Mouse (Mus musculus): ENCODE measurements at regions not wholly inside any gene's neighbourhood (a gene's known extent, or its start where the extent isn't known, plus 50 kb on each side); places are given as distances from the start of the nearest gene placed in this dataset.

DNA sequence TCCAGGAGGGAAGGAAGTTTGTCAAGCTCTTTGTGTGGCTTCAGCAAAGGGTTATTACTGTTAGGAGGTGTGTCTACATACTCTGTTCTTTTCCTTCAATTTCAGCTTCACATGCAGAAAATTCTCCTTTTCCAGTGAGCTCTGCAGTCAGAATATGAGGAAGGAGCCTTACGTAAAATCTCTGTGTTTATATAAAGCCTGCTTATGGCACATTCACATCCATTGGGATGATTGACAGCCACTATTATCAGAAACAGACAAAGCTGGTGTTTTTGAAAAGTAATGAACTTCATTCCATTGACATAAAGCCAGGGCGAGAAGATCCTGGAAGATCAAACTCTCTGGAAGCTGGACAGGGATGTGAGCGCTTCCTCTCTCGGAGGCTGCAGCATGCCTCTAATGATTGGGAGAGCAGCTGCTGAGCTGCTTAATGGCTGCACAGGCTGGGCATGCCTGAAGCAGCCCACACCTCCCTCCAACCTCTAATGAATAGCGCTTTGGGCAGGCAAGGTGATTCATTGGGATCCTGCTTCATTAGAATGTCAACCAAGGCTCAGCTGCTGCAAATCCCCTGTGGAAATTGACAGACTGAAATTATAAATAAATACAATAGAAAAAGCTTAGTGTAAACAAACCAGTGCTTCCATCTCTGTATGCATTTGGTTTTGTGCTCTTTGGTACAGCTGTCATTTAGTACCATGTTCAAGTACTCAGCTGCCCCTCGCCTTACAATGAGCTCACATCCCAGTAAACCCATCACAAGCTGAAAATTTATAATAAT is 456.9 kb downstream of the Tm4sf1 start:
- no peak overlapping the region for H3K27ac ChIP-seq (ENCODE audit: insufficient read depth, low read length)
- no peak overlapping the region for H3K4me3 ChIP-seq (ENCODE audit: insufficient read depth, low read length)
- no peaks in the 10 kb centered on the region for H3K4me1 ChIP-seq (ENCODE audit: control insufficient read depth, insufficient read depth, low read length)
- no peak for TF ChIP-seq POLR2A (IDR thresholded peaks at IDR 0.05; ENCODE audit: extremely low read depth, insufficient read depth, low read length)
- no peak for TF ChIP-seq CTCF (IDR thresholded peaks at IDR 0.05; ENCODE audit: extremely low read depth, insufficient read depth, low read length)

DNA sequence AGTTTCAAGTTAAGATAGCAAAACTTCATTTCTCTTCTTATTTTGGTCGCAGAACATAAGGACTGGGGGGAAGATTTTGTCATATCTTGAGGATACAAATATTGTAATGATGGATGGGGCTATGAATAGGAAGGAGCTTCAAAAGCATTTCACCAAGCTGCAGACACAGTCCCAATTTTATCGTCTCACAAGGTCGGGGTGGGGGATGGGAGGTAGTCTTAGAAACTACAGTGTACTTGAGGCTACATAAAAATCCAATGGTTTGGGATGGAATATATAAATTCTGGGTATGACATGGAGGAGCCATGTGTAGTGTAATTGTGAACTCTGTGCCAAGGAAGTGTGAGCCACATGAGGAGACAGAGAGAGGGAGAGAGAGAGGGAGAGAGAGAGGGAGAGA is 464.6 kb downstream of the Tm4sf1 start:
- Histone ChIP-seq H3K4me3 (ENCODE audit: insufficient read depth, low read length) (no peak overlapping the region), H3K4me1 (ENCODE audit: control insufficient read depth, insufficient read depth, low read length) (peaks cover 1% of the 10 kb centered on the region; the same call in 1 of the 2 replicates), H3K27ac (ENCODE audit: insufficient read depth, low read length) (no peak overlapping the region)
- TF ChIP-seq POLR2A (IDR thresholded peaks at IDR 0.05; ENCODE audit: extremely low read depth, insufficient read depth, low read length) (no peak), CTCF (IDR thresholded peaks at IDR 0.05; ENCODE audit: extremely low read depth, insufficient read depth, low read length) (no peak)

- Histone ChIP-seq H3K4me1 (ENCODE audit: control insufficient read depth, insufficient read depth, low read length) (no peaks in the 10 kb centered on the region), H3K27ac (ENCODE audit: insufficient read depth, low read length) (no peak overlapping the region), H3K4me3 (ENCODE audit: insufficient read depth, low read length) (no peak overlapping the region)
- TF ChIP-seq CTCF (IDR thresholded peaks at IDR 0.05; ENCODE audit: extremely low read depth, insufficient read depth, low read length), result no peak
- TF ChIP-seq POLR2A (IDR thresholded peaks at IDR 0.05; ENCODE audit: extremely low read depth, insufficient read depth, low read length), result no peak
These were observed 471.3 kb downstream of the Tm4sf1 start for GRCm38 (mm10) chr3:56830315-56831097.

GRCm38 (mm10) chr3:56824157-56824556 is 477.6 kb downstream of the Tm4sf1 start:
- Histone ChIP-seq H3K27ac (ENCODE audit: insufficient read depth, low read length) (no peak overlapping the region), H3K4me1 (ENCODE audit: control insufficient read depth, insufficient read depth, low read length) (no peaks in the 10 kb centered on the region), H3K4me3 (ENCODE audit: insufficient read depth, low read length) (no peak overlapping the region)
- TF ChIP-seq CTCF (IDR thresholded peaks at IDR 0.05; ENCODE audit: extremely low read depth, insufficient read depth, low read length) (no peak), POLR2A (IDR thresholded peaks at IDR 0.05; ENCODE audit: extremely low read depth, insufficient read depth, low read length) (no peak)

- TF ChIP-seq CTCF (IDR thresholded peaks at IDR 0.05; ENCODE audit: extremely low read depth, insufficient read depth, low read length), result no peak
- no peak for TF ChIP-seq POLR2A (IDR thresholded peaks at IDR 0.05; ENCODE audit: extremely low read depth, insufficient read depth, low read length)
- no peak overlapping the region for H3K27ac ChIP-seq (ENCODE audit: insufficient read depth, low read length)
These were observed 491.2 kb downstream of the Tm4sf1 start for GRCm38 (mm10) chr3:56810548-56811071.

DNA sequence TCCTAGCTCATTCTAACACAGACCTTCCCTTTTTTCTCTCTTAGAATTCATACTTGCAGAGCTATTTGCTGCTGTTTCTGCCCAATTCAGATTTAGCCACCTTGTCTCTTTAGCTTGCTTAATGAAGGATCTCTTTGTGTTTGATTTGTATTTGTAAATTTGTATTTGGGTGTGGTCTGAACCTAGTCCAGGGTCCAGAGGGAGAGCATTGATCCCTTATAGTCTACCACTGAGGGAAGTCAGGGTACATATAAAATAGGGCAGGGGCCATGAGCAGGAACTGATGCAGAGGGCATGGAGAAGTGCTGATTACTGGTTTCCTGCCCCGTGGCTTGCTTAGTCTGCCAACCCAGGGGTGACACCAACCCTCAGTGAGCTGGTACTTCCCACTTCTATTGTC is 508.7 kb downstream of the Tm4sf1 start:
- TF ChIP-seq POLR2A (IDR thresholded peaks at IDR 0.05; ENCODE audit: extremely low read depth, insufficient read depth, low read length) (no peak), CTCF (IDR thresholded peaks at IDR 0.05; ENCODE audit: extremely low read depth, insufficient read depth, low read length) (no peak)
- Histone ChIP-seq H3K27ac (ENCODE audit: insufficient read depth, low read length) (no peak overlapping the region), H3K4me1 (ENCODE audit: control insufficient read depth, insufficient read depth, low read length) (no peaks in the 10 kb centered on the region), H3K4me3 (ENCODE audit: insufficient read depth, low read length) (no peak overlapping the region)

More at GRCm38 (mm10) chr3:56810548-56811071, 491.2 kb downstream of the Tm4sf1 start:
- H3K4me1 ChIP-seq (ENCODE audit: control insufficient read depth, insufficient read depth, low read length), result no peaks in the 10 kb centered on the region
- no peak overlapping the region for H3K4me3 ChIP-seq (ENCODE audit: insufficient read depth, low read length)

DNA sequence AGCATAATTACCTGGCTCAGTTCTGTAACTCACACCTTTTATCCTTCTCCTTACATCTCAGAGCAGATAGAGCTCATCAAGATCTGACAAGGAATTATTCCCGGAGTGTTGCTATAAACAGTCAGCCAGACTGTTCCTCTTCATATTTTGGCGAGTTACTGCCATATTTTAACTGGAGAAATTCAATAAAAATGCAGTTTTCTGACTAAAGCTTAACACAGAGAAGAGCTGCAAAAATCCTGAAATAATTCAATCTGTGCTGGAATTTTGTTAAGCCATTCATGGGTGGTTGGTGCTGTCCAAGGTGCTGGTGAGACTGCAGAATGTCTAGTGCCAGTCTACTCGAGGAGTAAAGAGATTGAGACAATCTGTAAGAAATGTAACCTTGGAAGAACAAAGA is 512.6 kb downstream of the Tm4sf1 start:
- TF ChIP-seq CTCF (IDR thresholded peaks at IDR 0.05; ENCODE audit: extremely low read depth, insufficient read depth, low read length) (no peak), POLR2A (IDR thresholded peaks at IDR 0.05; ENCODE audit: extremely low read depth, insufficient read depth, low read length) (no peak)
- H3K27ac ChIP-seq (ENCODE audit: insufficient read depth, low read length), result no peak overlapping the region
- no peak overlapping the region for H3K4me3 ChIP-seq (ENCODE audit: insufficient read depth, low read length)
- H3K4me1 ChIP-seq (ENCODE audit: control insufficient read depth, insufficient read depth, low read length), result no peaks in the 10 kb centered on the region

DNA sequence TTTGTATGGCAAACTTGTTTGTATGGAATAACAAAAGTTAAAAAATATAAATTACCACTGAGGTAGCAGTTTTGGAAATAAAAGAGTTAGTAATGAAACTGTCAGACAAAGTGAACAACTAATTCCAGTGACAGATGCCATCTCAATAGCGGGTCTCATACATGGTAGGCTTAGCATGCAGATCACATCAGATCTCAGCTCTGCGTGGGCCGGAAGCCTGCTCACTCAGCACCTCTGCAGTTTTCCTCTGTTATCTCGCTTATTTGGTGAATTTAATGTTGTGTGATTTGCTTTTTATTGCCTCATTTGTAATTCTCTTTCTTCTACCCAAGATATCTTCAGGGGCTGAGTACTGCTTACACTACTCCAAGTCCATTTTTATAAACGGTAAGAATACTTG is 527.9 kb downstream of the Tm4sf1 start:
- Histone ChIP-seq H3K4me3 (ENCODE audit: insufficient read depth, low read length) (no peak overlapping the region), H3K4me1 (ENCODE audit: control insufficient read depth, insufficient read depth, low read length) (no peaks in the 10 kb centered on the region), H3K27ac (ENCODE audit: insufficient read depth, low read length) (no peak overlapping the region)
- TF ChIP-seq POLR2A (IDR thresholded peaks at IDR 0.05; ENCODE audit: extremely low read depth, insufficient read depth, low read length) (no peak), CTCF (IDR thresholded peaks at IDR 0.05; ENCODE audit: extremely low read depth, insufficient read depth, low read length) (no peak)

GRCm38 (mm10) chr3:56770225-56770624 is 531.6 kb downstream of the Tm4sf1 start:
- Histone ChIP-seq H3K4me3 (ENCODE audit: insufficient read depth, low read length) (no peak overlapping the region), H3K27ac (ENCODE audit: insufficient read depth, low read length) (no peak overlapping the region), H3K4me1 (ENCODE audit: control insufficient read depth, insufficient read depth, low read length) (no peaks in the 10 kb centered on the region)
- TF ChIP-seq POLR2A (IDR thresholded peaks at IDR 0.05; ENCODE audit: extremely low read depth, insufficient read depth, low read length) (no peak), CTCF (IDR thresholded peaks at IDR 0.05; ENCODE audit: extremely low read depth, insufficient read depth, low read length) (no peak)
